Mouse (Mus musculus): ENCODE results near the gene Car15.

GRCm38 (mm10) chr16:17851331-17851730, 13.2 kb upstream of the Car15 start:
- TF ChIP-seq POLR2A (IDR thresholded peaks at IDR 0.05; ENCODE audit: borderline replicate concordance, low read depth, low read length) (no peak), CTCF (IDR thresholded peaks at IDR 0.05; ENCODE audit: low read depth, low read length) (no peak)

All from bone marrow macrophage, adult 2 months (primary cell).